Mouse (Mus musculus): ENCODE measurements around the gene Mgat5.

The Mgat5 gene

DNA sequence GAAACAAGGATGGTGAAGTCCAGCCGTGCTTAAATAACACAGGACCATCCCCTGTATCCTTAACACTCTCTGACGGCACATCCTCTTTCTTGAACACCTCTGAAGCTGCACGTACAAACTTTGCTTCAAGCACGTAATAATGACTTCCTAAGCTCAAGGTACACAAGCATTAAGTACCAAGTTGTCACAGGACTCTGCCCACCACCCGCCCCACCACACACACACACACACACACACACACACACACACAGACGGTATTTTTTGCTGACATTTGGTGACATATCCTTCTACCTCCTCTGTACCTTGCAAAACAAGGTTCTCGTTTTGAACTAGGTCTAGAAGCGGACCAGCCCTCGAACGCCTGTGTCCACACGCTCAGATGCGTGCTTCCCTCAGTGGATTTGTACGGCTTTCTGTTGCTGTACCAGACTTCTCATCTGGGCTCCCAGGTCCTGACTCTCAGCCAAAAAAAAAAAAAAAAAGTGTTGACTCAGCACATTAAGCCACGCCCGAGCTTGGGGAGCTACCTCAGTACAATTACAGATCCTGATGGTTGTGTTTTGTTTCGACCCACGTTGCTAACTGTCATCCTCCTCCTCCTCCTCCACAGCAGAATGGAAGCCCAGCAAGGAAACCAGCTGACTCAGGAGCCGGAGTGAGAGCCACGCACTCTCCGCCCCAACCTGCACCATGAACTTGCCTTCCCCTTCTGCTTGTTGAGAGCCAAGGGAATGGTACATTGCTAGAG is 101.4 kb downstream of the Mgat5 start:
- DNase-seq (ENCODE audit: low spot score in 2 of 2) = no peak

DNA sequence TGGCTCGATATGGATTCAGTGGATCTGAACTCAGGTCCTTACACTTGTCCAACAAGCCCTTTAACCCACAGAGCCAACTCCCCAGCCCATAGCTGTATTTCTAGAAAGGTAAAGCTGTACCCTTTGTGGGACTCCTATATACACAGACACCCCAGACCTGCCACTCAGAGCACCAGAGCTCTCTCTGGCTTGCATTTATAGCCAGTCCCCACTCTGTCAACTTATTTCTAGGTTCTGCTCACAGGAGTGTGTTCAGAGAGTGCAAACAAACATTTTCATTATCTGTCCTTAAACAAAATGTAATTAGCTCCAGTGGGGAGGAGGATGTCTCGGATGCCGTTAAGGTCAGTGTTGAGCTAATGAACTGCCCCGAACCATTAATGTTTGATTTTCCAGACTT is 102.5 kb downstream of the Mgat5 start:
- no peak for DNase-seq (ENCODE audit: low spot score in 2 of 2)

DNA sequence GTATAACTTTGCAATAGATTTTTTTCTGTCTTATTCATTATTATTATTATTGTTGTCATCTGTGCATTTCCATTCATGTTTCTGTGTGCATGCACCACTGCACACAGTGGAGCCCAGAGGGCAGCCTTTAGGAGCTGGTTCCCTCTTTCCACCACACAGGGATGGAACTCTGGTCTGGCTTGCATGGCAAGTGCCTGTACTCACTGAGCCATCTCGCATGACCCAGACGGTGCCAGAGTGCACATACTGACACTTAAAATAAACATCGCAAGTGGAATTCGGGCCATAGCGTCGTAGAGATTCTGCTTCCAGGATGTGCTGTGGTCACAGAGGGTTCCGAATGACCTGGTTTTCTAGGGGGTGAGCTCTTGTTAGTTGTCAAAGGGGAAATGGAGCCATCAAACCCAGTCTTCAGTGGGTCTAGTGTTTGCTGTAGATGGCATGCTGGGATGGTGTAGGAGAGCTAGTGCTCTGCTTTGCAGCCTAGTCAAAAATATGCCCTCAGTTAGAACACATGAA is 103.5 kb downstream of the Mgat5 start:
- DNase-seq (ENCODE audit: low spot score in 2 of 2) = peak in 1 of 2 experiments; percentile 6

DNA sequence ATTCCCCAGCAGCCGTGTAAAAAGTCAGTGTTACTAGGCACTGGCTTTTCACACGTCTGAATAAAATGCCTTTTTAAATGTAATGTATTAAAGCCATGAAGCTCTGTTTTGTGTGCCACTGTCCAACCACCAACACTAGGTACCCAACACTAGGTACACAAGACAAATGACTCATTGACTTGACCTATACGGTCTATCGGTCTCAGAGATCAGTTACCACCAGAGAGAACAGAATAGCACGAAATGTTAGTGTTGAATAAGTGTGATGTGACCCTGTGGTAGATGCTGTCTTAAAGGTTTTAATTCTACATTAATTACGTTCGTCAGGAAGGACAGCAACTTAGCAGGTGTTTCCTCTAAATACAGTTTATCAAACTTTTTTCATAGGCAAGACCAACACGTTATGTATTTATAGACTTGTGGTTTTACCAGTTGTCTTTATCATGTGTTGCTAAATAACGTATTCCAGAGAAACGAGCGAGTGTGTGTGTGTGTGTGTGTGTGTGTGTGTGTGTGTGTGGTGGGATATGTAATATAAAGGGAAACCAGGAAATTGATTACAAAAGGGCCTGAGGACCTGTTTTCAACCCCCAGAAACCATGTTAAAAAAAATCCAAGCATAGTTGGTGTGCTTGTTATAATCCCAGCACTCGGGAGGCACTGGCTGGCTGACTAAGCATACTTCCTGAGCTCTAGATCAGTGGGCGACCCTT is 104.3 kb downstream of the Mgat5 start:
- no peak for DNase-seq (ENCODE audit: low spot score in 2 of 2)

DNA sequence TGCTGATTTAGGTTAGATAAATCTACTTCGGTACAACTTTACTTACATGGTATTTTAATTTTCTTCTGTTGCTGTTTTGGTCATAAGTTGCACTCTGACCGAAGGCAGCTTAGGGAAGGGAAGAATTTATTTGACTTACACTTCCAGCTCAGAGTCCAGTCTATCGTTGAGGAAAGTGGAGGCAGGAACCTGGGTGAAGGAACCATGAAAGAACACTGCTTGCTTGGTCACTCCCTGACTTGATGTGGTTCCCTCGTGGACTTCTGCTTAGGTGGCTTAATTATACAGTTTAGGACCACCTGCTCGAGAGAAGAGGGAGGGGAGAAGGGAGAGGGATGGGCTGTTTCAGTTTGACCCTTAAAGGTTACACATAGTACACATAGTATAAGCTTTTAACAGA is 105.2 kb downstream of the Mgat5 start:
- no peak for DNase-seq (ENCODE audit: low spot score in 2 of 2)

DNA sequence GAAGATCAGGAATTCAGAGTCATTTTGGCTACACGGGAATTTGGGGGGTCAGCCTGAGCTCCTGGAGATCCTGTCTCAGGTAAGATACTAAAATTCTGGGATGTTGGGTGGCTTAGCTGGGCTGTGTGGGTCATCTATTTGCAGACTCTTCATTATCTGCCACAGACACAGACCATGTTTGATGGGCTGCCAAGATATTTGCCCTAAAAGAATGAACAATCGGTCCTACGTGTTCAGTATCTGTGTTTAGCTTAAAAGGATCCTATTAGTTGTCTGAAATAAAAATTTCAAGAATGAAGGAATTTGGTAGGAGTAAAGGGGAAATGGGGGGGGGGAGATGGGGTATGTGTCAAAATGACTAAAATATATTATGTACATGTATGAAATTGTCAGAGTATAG is 105.9 kb downstream of the Mgat5 start:
- DNase-seq (ENCODE audit: low spot score in 2 of 2) = no peak

DNA sequence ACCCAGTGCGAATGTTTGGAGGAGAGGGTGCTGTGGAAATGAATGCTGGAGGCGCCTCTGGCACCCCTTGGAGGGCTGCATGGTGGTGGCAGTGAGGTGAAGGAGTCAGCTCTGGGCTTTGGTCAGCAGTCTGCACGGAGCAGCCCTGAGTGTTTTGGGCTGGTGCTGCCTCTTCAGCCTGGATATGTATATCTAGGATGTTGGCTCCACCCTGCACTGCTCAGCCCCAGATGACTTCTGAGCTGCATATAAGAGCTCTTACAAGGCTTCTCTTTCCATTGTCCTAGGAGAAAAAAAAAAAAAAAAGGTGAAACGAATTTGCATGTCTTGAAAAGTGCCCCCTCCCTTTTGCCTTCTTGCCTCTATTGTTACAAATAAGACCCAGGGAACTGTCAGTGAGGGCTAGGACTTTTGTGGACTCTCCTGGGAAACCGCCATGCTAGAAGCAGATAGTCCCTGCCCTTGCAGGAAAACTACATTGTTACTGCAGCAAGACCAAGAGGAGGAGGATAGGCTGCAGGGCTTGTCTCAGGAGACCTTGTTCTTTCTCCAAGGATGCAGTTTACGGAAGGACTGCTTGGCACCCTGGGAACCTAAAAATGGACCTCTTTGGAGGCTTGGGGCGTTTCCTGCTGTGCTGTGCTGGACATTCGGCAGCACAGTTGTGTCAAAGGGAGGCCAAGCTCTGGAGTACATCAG is 109.0 kb downstream of the Mgat5 start:
- no peak for DNase-seq (ENCODE audit: low spot score in 2 of 2)

- no peak for DNase-seq (ENCODE audit: low spot score in 2 of 2)
These were observed 111.2 kb downstream of the Mgat5 start for GRCm38 (mm10) chr1:127315763-127316627.

GRCm38 (mm10) chr1:127316651-127317050 is 111.8 kb downstream of the Mgat5 start:
- DNase-seq (ENCODE audit: low spot score in 2 of 2) = no peak

DNA sequence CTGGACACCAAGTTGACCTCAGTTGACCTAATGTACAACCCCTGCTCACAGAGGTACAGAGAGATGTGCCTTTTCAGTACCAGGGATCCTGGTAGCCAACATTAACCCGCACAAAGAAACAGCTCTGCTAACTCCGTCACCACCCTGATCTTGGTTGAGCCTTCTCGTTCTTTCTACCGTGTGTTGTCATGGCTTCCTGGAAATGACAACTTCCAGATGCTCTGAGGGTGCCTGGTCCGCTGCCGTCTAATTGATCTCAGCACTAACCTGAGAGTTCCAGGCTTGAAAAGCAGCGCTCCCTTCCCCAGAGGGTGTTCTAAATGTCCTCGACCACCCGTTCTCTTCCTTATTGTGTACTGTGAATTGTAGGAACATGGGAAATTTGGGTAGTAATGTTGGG is 112.7 kb downstream of the Mgat5 start:
- no peak for DNase-seq (ENCODE audit: low spot score in 2 of 2)

GRCm38 (mm10) chr1:127318486-127318885 is 113.7 kb downstream of the Mgat5 start:
- DNase-seq (ENCODE audit: low spot score in 2 of 2) = no peak

DNA sequence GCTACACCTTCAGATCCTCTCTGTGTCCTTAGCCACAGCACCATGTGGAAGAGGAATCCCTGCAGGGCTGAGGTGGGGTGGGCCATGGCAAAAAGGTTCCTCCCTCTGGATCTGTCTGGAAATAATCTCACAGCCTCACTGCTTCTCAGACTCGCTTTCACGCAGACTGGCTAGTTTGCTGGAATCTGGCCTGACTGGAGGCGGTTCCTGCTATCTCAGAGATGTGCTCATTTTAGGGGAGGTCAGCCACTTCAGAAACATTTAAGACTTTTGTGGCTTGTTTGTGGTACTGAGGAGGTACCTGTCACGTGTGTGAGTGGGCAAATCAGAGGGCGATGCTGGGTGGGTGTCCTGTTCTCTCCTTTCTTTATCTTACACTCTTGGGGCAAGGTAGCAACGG is 115.0 kb downstream of the Mgat5 start:
- no peak for DNase-seq (ENCODE audit: low spot score in 2 of 2)

GRCm38 (mm10) chr1:127320956-127321355 is 116.1 kb downstream of the Mgat5 start:
- DNase-seq (ENCODE audit: low spot score in 2 of 2) = no peak

GRCm38 (mm10) chr1:127321638-127322037 is 116.8 kb downstream of the Mgat5 start:
- DNase-seq (ENCODE audit: low spot score in 2 of 2) = no peak

DNA sequence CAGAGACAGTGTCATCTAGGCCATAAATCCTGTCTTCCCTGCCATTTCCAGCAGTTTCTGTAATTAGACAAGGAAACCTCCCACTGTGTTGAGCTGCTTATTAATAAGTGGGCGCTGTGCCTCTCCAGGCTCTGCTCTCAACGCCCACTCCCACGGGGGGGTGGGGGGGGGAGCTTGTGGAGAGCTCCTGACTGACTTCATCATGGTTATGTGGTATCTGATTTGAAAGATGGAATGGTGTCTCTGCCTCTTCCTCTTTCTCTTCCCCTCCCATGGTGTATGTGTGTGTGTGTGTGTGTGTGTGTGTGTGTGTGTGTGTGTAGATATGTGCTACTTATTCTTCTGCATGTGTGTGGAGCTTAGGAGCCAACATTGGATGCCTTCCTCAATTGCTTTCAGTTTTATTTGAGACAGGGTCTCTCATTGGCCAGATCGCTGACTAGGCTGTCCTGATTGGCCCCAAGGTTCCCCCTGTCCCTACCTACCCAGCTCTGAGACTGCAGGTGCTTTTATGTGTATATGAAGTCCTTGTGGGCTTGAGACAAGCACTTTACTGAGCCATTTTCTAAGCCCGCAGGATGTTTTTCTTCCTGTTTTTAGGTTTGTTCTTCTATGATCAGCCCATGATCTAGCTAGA is 117.5 kb downstream of the Mgat5 start:
- no peak for DNase-seq (ENCODE audit: low spot score in 2 of 2)

GRCm38 (mm10) chr1:127325601-127326198 is 120.9 kb downstream of the Mgat5 start:
- no peak for DNase-seq (ENCODE audit: low spot score in 2 of 2)

GRCm38 (mm10) chr1:127327773-127328172 is 123.0 kb downstream of the Mgat5 start:
- DNase-seq (ENCODE audit: low spot score in 2 of 2) = no peak

- DNase-seq (ENCODE audit: low spot score in 2 of 2) = no peak
These were observed 123.6 kb downstream of the Mgat5 start for GRCm38 (mm10) chr1:127328354-127328875.

DNA sequence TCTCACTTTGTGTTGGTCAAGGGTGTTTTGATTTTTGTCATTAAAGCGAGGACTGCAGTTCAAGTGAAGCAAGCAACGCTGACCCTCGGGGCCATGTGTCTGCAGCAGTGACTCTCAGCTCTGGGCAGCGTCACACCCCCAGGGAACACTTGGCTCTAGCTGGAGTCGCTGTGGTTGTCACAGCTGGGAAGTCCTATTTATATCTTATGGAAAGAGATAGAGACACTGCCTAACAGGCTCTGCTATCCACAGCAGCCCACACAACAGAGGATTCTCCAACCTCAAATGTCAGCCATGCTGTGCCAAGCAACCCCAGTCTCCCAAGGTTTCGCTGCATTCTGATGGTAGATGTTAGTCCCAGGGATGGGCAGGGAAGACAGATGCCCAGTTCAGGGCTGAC is 125.0 kb downstream of the Mgat5 start:
- DNase-seq (ENCODE audit: low spot score in 2 of 2) = peak; percentile 61 to 67

DNA sequence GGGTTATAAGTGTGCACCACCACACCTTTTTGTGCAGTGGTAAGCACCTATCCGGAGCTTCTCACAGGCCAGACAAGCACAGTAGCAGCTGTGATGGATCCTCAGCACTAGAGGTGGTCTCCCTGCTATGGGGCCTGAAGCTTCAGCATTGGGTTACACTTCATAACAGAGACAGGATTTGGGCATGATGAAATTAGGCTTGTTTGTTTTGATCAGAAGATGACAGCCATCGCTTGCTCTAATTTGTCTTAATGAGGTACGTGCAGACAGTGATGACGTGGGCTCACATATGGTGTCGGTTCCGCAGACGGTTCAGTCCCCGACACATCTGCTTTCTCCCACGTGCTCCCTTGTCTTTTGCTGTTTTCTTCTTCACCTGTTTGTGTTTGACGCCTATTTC is 132.9 kb downstream of the Mgat5 start:
- DNase-seq (ENCODE audit: low spot score in 2 of 2) = no peak

All from heart, adult 9 months (tissue).